7 mouse cellular contexts compared by ENCODE assay signal in genomic region chr9:113931375-113932099, GRCm38 (mm10). TPM values are rescaled to one million over a fixed set of nuclear protein-coding genes. Genes with fewer than 3 reads are reported as not detected.
DNase-seq lines count a peak whose midpoint lies in the region; ATAC-seq and TF ChIP-seq lines count a peak whose summit lies in the region.

No protein-coding gene starts in this region.

- peak overlapping the region; percentile 52 for H3K27ac ChIP-seq in forebrain, embryonic 16.5 days (ENCODE audit: low read length)
- H3K27ac ChIP-seq in hindbrain, embryonic 12.5 days, result peak overlapping the region; percentile 93
- H3K27ac ChIP-seq in limb, embryonic 14.5 days (replicated peaks; ENCODE audit: low read depth, low read length), result peak overlapping the region; percentile 83
- peak overlapping the region; percentile 89 for H3K27ac ChIP-seq in stomach, embryonic 15.5 days

- no peaks in the 10 kb centered on the region for H3K9me3 ChIP-seq in forebrain, embryonic 16.5 days (ENCODE audit: control insufficient read depth, low read length)
- no peaks in the 10 kb centered on the region for H3K9me3 ChIP-seq in hindbrain, embryonic 12.5 days (replicated peaks)
- no peaks in the 10 kb centered on the region for H3K9me3 ChIP-seq in limb, embryonic 14.5 days (ENCODE audit: control insufficient read depth, low read length)
- H3K9me3 ChIP-seq in stomach, embryonic 15.5 days, result no peaks in the 10 kb centered on the region

- no peak for TF ChIP-seq CTCF in Patski (IDR thresholded peaks at IDR 0.05)

- H3K4me2 ChIP-seq in forebrain, embryonic 16.5 days (ENCODE audit: low read length), result peak overlapping the region; percentile 95
- peak overlapping the region; percentile 77 for H3K4me2 ChIP-seq in hindbrain, embryonic 12.5 days (replicated peaks)
- H3K4me2 ChIP-seq in limb, embryonic 14.5 days (replicated peaks; ENCODE audit: low read depth, low read length, severe bottlenecking), result peak overlapping the region; percentile 85
- peak overlapping the region; percentile 88 for H3K4me2 ChIP-seq in myocyte (ENCODE audit: low read depth)
- peak overlapping the region; percentile 75 for H3K4me2 ChIP-seq in stomach, embryonic 15.5 days

- CTCF ChIA-PET in Patski (lab: Charles Lee), result no interaction called here

- DNase-seq in Patski (ENCODE audit: low read depth, low spot score), result no peak
- peak; percentile 59 for DNase-seq in cerebellum, adult 11-12 months
- DNase-seq in limb, embryonic 14.5 days (ENCODE audit: low spot score), result no peak

- no peaks in the 10 kb centered on the region for H3K36me3 ChIP-seq in forebrain, embryonic 16.5 days (ENCODE audit: control insufficient read depth, insufficient read depth)
- no peaks in the 10 kb centered on the region for H3K36me3 ChIP-seq in hindbrain, embryonic 12.5 days
- H3K36me3 ChIP-seq in limb, embryonic 14.5 days (ENCODE audit: control insufficient read depth, insufficient read depth, low read length), result no peaks in the 10 kb centered on the region
- no peaks in the 10 kb centered on the region for H3K36me3 ChIP-seq in myocyte (ENCODE audit: control insufficient read depth, insufficient read depth)
- no peaks in the 10 kb centered on the region for H3K36me3 ChIP-seq in stomach, embryonic 15.5 days

- WGBS in forebrain, embryonic 16.5 days, result 0% methylated on average over 54 of the region's 91 CpGs
- under 1% methylated on average over 63 of the region's 91 CpGs for WGBS in hindbrain, embryonic 12.5 days
- WGBS in limb, embryonic 14.5 days, result under 1% methylated on average over 53 of the region's 91 CpGs
- WGBS in stomach, embryonic 15.5 days, result under 1% methylated on average over 66 of the region's 91 CpGs

- peaks cover 48% of the 10 kb centered on the region for H3K79me2 ChIP-seq in myocyte (ENCODE audit: control insufficient read depth, insufficient read depth)

- peak overlapping the region; percentile 94 for H3K4me3 ChIP-seq in forebrain, embryonic 16.5 days (replicated peaks; ENCODE audit: low read length)
- peak overlapping the region; percentile 99 for H3K4me3 ChIP-seq in hindbrain, embryonic 12.5 days
- H3K4me3 ChIP-seq in limb, embryonic 14.5 days (replicated peaks; ENCODE audit: low read length), result peak overlapping the region; percentile 95
- peak overlapping the region; percentile 50 for H3K4me3 ChIP-seq in myocyte
- H3K4me3 ChIP-seq in stomach, embryonic 15.5 days (replicated peaks), result peak overlapping the region; percentile 98

- peak overlapping the region; percentile 87 for H3K9ac ChIP-seq in forebrain, embryonic 16.5 days (replicated peaks; ENCODE audit: low read depth, low read length)
- H3K9ac ChIP-seq in hindbrain, embryonic 12.5 days, result peak overlapping the region; percentile 96
- H3K9ac ChIP-seq in limb, embryonic 14.5 days (ENCODE audit: low read depth, low read length, severe bottlenecking), result peak overlapping the region; percentile 93
- H3K9ac ChIP-seq in stomach, embryonic 15.5 days, result peak overlapping the region; percentile 97

- H3ac ChIP-seq in myocyte (ENCODE audit: control insufficient read depth, insufficient read length), result peak overlapping the region; percentile 94

- POLR2A ChIA-PET in Patski (lab: Charles Lee), result interaction anchor here (0.6 to 1.0 kb wide), 3 partner anchors 9 to 257 kb away, joined by 3 read pairs; no protein-coding TSS in a partner anchor

- H3K4me1 ChIP-seq in forebrain, embryonic 16.5 days (replicated peaks; ENCODE audit: control insufficient read depth, insufficient read depth, low read length), result peaks cover 27% of the 10 kb centered on the region
- H3K4me1 ChIP-seq in hindbrain, embryonic 12.5 days, result peaks cover 21% of the 10 kb centered on the region
- peaks cover 15% of the 10 kb centered on the region for H3K4me1 ChIP-seq in limb, embryonic 14.5 days (ENCODE audit: control insufficient read depth, insufficient read depth, low read length)
- peaks cover 20% of the 10 kb centered on the region for H3K4me1 ChIP-seq in stomach, embryonic 15.5 days

- no peak for TF ChIP-seq POLR2A in limb, embryonic 14.5 days (IDR thresholded peaks at IDR 0.05; ENCODE audit: borderline replicate concordance, extremely low read depth, insufficient read depth, insufficient read length)
- peak; percentile 43 for TF ChIP-seq POLR2A in myocyte (IDR thresholded peaks at IDR 0.05; ENCODE audit: insufficient read length, low read depth)

- no peaks in the 10 kb centered on the region for H3K27me3 ChIP-seq in Patski
- no peaks in the 10 kb centered on the region for H3K27me3 ChIP-seq in forebrain, embryonic 16.5 days (replicated peaks; ENCODE audit: control insufficient read depth, insufficient read depth, low read length)
- no peaks in the 10 kb centered on the region for H3K27me3 ChIP-seq in hindbrain, embryonic 12.5 days
- H3K27me3 ChIP-seq in limb, embryonic 14.5 days (ENCODE audit: control insufficient read depth, insufficient read depth, low read length), result no peaks in the 10 kb centered on the region
- no peaks in the 10 kb centered on the region for H3K27me3 ChIP-seq in myocyte (ENCODE audit: control insufficient read depth, insufficient read depth, insufficient read length)
- H3K27me3 ChIP-seq in stomach, embryonic 15.5 days (replicated peaks), result no peaks in the 10 kb centered on the region

- in situ Hi-C loops in Patski (cut with MboI; ENCODE audit: low pct_unique_long_range_greater_than_20kb), result no loop called here

- ATAC-seq in Patski, result peak; percentile 3
- no peak for ATAC-seq in forebrain, embryonic 16.5 days
- peak; percentile 27 for ATAC-seq in hindbrain, embryonic 12.5 days (ENCODE audit: low FRiP score)
- peak; percentile 5; the same call in 1 of the 2 replicates for ATAC-seq in limb, embryonic 14.5 days (ENCODE audit: low FRiP score, low read depth)
- ATAC-seq in stomach, embryonic 15.5 days (ENCODE audit: insufficient read depth, low FRiP score, low read depth), result peak; percentile 2; the same call in 1 of the 2 replicates

TF ChIP-seq in myocyte, 11 proteins besides CTCF, POLR2A, EP300 and RAD21:
- TF ChIP-seq POLR2AphosphoS2 (IDR thresholded peaks at IDR 0.05; ENCODE audit: insufficient read length, low read depth) (no peak), CEBPB (IDR thresholded peaks at IDR 0.05; ENCODE audit: insufficient read depth, poor library complexity, severe bottlenecking) (no peak), MYOD1 (IDR thresholded peaks at IDR 0.05; ENCODE audit: control insufficient read depth in 1 of 3, insufficient read length in 2 of 3, low read depth in 2 of 3) (peak in 2 of 3 experiments; percentile 26 to 81), MYOG (IDR thresholded peaks at IDR 0.05; ENCODE audit: control insufficient read depth in 1 of 3, insufficient read depth in 1 of 3, insufficient read length in 2 of 3, low read depth in 2 of 3) (peak in 2 of 3 experiments; percentile 65 to 69), E2F4 (IDR thresholded peaks at IDR 0.05; ENCODE audit: insufficient read depth) (no peak), SRF (IDR thresholded peaks at IDR 0.05; ENCODE audit: control insufficient read depth, insufficient read length, low read depth) (no peak), USF1 (IDR thresholded peaks at IDR 0.05; ENCODE audit: low read depth) (no peak), REST (IDR thresholded peaks at IDR 0.05; ENCODE audit: insufficient read depth, insufficient read length) (no peak), TCF3 (IDR thresholded peaks at IDR 0.05; ENCODE audit: insufficient read length, low read depth) (peak; percentile 19), TCF12 (IDR thresholded peaks at IDR 0.05; ENCODE audit: insufficient read depth, poor library complexity, severe bottlenecking) (no peak), MAX (IDR thresholded peaks at IDR 0.05; ENCODE audit: low read depth) (no peak)

RNA-seq across cellular contexts. Expression of gene Ubp1, which starts 0.8 kb away (rescaled TPM):
- 81.9 TPM for polyA plus RNA-seq in Patski (2021)
- 31.4 and 35.6 TPM in 2 replicates for polyA plus RNA-seq in forebrain, embryonic 16.5 days (2015; fragmentation: Nextera tagmentation; extraction: Ambion mirVana)
- polyA plus RNA-seq in hindbrain, embryonic 12.5 days (2016; fragmentation: Nextera tagmentation; extraction: Ambion mirVana), result 47.9 and 53.4 TPM in 2 replicates
- 154 and 159 TPM in 2 replicates for polyA plus RNA-seq in limb, embryonic 14.5 days (2012; rRNA removed)
- 42.0 and 49.9 TPM in 2 replicates for polyA plus RNA-seq in limb, embryonic 14.5 days (2014; fragmentation: Nextera tagmentation; extraction: Ambion mirVana)
- polyA plus RNA-seq in myocyte (2012; fragmentation: generic; extraction: Trizol), result 31.1 TPM
- 35.6 and 36.7 TPM in 2 replicates for polyA plus RNA-seq in stomach, embryonic 15.5 days (2015; fragmentation: Nextera tagmentation; extraction: Ambion mirVana)
